Mouse (Mus musculus): ENCODE results near the gene Kansl2. TPM values are rescaled to one million over a fixed set of nuclear protein-coding genes. Genes with fewer than 3 reads are reported as not detected.

Kansl2 gene
- total RNA-seq, 2 experiments from 2014 or later, result 62.2 to 64.5 TPM

Small RNAs within 50 kb of the gene (microRNA-seq; reads per million reads assigned to microRNA genes)
- 11.8 to 11.9 reads per million in 2 experiments for gene Mir1291

Other genes with a start within 250 kb of the Kansl2 start
- gene Zfp641, start 238.1 kb downstream of the Kansl2 start, total RNA-seq (2021), result 10 to 100 TPM in 1 of 2 experiments, 1 to 10 TPM in 1; 9.7 to 10.3 TPM
- gene Olfr285, start 216.9 kb downstream of the Kansl2 start, total RNA-seq (2021), result not detected
- gene Olfr284, start 193.3 kb downstream of the Kansl2 start, total RNA-seq (2021), result not detected
- gene Olfr283, start 153.3 kb downstream of the Kansl2 start, total RNA-seq (2021), result not detected
- gene Olfr282, start 103.0 kb downstream of the Kansl2 start, total RNA-seq (2021), result not detected
- not detected for gene Olfr281, start 81.7 kb downstream of the Kansl2 start, total RNA-seq (2021)
- gene OR5BS1P, start 64.4 kb downstream of the Kansl2 start, total RNA-seq (2021), result not detected
- gene Lalba, start 51.5 kb downstream of the Kansl2 start, total RNA-seq (2021), result not detected
- gene Olfr279, start 41.9 kb downstream of the Kansl2 start, total RNA-seq (2021), result not detected
- gene Ccnt1, start 36.7 kb upstream of the Kansl2 start, total RNA-seq (2021), result 10 to 100 TPM; 12.4 to 17.9 TPM
- gene 4930415O20Rik, start 36.7 kb upstream of the Kansl2 start, total RNA-seq (2021), result under 1 TPM in 1 of 2 experiments, not detected in 1; 0.87 TPM
- 10 to 100 TPM; 24.2 to 26.7 TPM for gene Adcy6, start 75.8 kb upstream of the Kansl2 start, total RNA-seq (2021)
- 1 to 10 TPM; 2.5 to 4.2 TPM for gene Cacnb3, start 96.6 kb upstream of the Kansl2 start, total RNA-seq (2021)
- 10 to 100 TPM; 50.0 to 56.2 TPM for gene Ddx23, start 128.6 kb upstream of the Kansl2 start, total RNA-seq (2021)
- gene Rnd1, start 143.2 kb upstream of the Kansl2 start, total RNA-seq (2021), result 1 to 10 TPM in 1 of 2 experiments, under 1 TPM in 1; 0.81 to 1.5 TPM
- not detected for gene Ccdc65, start 173.9 kb upstream of the Kansl2 start, total RNA-seq (2021)
- 1 to 10 TPM; 1.4 to 1.7 TPM for gene Fkbp11, start 193.9 kb upstream of the Kansl2 start, total RNA-seq (2021)
- gene Arf3, start 228.9 kb upstream of the Kansl2 start, total RNA-seq (2021), result 1 to 10 TPM; 7.4 to 8.2 TPM
- under 1 TPM; 0.69 to 0.87 TPM for gene Wnt10b, start 243.9 kb upstream of the Kansl2 start, total RNA-seq (2021)